Mouse (Mus musculus) heart, adult 2 months (tissue): ENCODE data around the gene Krtap3-1.

Experiments
- CTCF ChIP-seq: fragments of 200-600 bp; IDR thresholded peaks from 2 replicates; pipeline ENCODE4 v1.8.1; 2022; ENCODE audit warnings: antibody characterized with exemption, mild to moderate bottlenecking, moderate library complexity
- EP300 ChIP-seq: fragments of 200-500 bp; IDR thresholded peaks from 2 replicates; pipeline ENCODE4 v1.6.1; 2011; ENCODE audit warnings: low read depth, low read length, control low read depth; ENCODE audit not compliant: insufficient read depth
- POLR2A ChIP-seq: fragments of 200-500 bp; IDR thresholded peaks from 2 replicates; pipeline ENCODE4 v1.6.1; 2011; ENCODE audit warnings: mild to moderate bottlenecking, low read depth, low read length, control low read depth; ENCODE audit not compliant: insufficient read depth

DNA sequence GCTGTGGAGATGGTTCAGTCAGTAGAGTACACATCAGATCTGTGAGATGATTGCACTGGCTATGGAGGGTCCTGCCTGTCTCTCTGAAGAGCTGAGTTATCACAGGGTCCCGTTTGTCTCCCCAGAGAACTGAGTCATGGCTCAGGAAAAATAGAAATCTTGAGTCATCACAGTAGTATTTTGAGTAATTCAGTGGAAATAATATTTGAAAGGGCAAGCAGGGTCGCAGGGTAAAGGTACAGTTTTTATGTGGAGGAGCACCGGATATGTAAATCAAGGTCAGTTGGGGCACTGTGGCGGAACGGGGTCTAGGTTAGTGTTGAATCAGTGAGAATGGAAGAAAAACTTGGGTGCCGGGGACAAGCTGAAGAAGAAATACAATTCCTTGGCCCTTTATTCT, 3.9 kb downstream of the Krtap3-1 start:
- no peak for TF ChIP-seq POLR2A
- TF ChIP-seq EP300 = no peak
- TF ChIP-seq CTCF = no peak
